Mouse (Mus musculus): ENCODE data around the gene St8sia1. TPM values are rescaled to one million over a fixed set of nuclear protein-coding genes. Genes with fewer than 3 reads are reported as not detected.
A peak's percentile ranks its signal among the peaks of the same experiment; 100 is the strongest.

St8sia1 gene
- total RNA-seq, 1 experiment from 2014 or later: 1.9 TPM

DNA sequence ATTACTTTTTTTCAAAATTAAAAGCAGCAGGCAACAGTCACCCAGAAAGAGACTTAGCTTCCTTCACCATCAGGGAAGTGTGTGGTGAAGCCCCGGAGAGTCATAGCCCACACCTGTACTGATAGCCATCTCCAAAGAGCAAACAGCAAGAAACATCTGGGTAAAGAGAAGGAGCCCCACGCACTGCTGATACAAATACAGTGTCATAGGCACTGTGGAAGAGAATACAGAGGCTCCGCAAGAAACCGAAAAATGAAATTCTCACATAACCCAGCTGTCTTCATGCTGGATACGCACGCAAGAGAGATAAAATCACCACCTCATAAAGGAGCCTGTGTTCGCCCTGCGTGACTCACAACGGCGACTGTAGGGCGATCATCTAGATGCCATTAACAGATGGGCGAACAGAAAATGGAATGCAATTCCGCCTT is 46.8 kb downstream of the St8sia1 start:
- ATAC-seq (ENCODE audit: extremely low read depth, insufficient number of reproducible peaks, low FRiP score, poor library complexity, severe bottlenecking): 0 out of 2 replicates have a peak, but pooled peaks have one; percentile 20

DNA sequence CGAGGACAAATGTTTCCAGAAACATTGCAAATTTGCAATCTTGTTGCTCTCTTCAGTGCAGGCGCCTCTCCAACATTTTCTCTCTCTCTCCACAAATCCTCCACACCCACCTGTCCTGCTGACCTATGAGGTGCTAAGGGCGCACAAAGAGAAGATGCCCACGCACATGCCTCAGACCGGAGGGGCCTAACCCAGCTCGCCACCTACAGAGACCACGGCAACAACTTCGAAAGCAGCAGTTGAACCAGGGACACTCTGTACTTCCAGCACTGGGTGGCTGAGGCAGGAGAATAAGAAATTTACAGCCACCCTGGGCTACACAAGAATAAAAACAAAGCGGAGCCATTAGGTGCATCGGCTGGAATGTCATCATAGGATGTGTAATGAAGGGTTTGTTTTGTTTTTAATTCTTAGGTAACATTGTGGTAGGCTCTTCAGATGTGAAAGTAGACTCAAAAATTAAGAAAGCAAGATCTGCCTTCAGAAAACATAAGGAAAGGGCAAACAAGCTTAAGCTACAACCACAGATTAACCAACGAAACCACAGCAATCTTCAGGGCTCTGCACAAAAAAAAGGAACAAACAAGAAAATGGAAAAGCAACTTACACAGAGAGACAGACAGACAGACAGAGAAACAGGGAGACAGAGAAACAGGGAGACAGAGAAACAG is 47.8 kb downstream of the St8sia1 start:
- no peak for ATAC-seq (ENCODE audit: extremely low read depth, insufficient number of reproducible peaks, low FRiP score, poor library complexity, severe bottlenecking)

DNA sequence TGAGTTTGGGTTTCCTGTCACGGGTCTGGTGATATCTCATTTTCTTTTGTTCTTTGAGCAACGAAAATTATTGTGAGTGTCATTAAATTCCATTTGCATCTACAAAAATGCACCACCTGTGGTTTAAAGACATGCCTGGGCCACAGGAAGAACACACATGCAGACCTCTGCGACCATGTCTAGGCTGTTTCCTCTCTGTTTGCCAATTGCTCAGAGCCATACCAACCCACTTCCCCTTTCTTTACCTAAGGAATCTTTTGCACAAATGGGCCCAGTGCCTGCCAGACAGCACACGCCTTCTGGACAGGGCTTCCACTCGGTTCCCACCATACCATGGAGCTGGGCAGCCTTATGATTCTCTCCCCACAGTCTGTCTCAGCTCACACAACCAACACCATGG is 48.8 kb downstream of the St8sia1 start:
- ATAC-seq (ENCODE audit: extremely low read depth, insufficient number of reproducible peaks, low FRiP score, poor library complexity, severe bottlenecking): peak; percentile 37; the same call in 1 of the 2 replicates

DNA sequence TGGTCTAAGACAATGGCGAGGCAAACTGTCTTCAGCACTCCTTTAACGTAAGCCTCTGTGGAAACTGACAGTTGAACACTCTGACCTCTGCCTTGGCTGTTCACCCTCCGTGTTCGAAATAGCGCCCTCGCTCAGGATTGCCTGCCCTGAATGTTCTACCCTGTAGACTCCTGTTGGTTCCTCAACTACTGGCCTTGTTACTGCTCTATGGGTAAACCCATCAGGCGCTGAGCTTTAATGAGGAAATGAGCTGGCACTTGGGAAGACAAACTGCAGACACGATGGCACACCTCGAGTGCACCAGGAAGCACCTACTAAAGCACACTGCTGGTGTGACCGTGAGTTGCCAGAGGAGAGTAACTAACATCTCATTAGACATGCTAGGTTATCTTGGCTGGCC is 49.6 kb downstream of the St8sia1 start:
- no peak for ATAC-seq (ENCODE audit: extremely low read depth, insufficient number of reproducible peaks, low FRiP score, poor library complexity, severe bottlenecking)

DNA sequence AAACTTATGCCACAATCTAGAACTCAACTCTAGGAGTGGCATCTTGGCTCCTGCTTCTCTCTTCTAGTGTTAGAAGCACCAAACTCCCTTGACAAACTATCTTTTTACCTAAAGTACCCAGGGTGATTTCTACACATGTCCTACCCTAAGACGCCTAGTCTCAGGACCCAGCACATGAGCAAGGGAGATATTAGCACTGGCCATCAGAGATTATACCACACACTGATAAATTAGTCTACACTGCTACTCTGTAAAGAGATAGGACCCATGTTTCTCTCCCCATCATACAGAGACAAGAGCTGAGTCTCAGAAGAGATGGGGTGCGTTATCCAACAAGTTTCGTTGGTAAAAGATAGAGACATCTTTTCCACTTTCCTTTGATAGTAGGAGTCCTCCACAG is 53.0 kb downstream of the St8sia1 start:
- ATAC-seq (ENCODE audit: extremely low read depth, insufficient number of reproducible peaks, low FRiP score, poor library complexity, severe bottlenecking): no peak

DNA sequence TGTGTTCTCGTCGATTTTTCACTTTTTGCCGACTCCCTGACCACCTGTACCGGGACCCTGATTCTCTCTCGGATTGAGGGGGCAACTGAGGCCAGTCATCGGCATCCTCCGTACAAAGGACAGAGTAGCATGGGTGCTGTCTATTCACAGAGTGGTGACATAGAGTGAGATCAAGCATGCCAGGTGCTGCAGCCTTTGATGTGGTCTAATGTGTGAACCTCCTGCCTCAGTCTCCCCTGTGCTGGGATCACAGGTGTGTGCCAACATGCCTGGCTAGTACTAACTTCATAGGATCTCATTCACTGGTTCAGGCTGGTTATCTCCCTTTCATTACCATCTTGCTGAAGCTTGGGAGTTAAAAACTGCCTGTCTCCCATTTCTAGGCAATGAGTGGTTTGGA is 53.5 kb downstream of the St8sia1 start:
- no peak for ATAC-seq (ENCODE audit: extremely low read depth, insufficient number of reproducible peaks, low FRiP score, poor library complexity, severe bottlenecking)

DNA sequence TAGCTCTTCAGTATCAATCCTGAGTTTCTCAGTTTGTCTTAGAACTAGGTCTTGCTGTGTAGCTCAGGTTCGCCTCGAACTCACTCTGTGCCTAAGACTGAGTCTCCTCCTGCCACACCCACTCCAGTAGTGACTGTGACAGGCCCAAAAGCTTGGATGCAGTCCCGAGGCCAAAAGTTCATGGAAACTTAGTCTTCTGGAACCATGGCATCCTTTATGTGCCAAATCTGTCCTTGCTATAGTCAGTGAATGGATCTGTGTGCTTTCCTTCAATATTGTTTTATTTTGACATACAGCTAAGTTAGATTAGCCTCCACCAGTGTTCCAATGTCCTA is 54.5 kb downstream of the St8sia1 start:
- ATAC-seq (ENCODE audit: extremely low read depth, insufficient number of reproducible peaks, low FRiP score, poor library complexity, severe bottlenecking): no peak

DNA sequence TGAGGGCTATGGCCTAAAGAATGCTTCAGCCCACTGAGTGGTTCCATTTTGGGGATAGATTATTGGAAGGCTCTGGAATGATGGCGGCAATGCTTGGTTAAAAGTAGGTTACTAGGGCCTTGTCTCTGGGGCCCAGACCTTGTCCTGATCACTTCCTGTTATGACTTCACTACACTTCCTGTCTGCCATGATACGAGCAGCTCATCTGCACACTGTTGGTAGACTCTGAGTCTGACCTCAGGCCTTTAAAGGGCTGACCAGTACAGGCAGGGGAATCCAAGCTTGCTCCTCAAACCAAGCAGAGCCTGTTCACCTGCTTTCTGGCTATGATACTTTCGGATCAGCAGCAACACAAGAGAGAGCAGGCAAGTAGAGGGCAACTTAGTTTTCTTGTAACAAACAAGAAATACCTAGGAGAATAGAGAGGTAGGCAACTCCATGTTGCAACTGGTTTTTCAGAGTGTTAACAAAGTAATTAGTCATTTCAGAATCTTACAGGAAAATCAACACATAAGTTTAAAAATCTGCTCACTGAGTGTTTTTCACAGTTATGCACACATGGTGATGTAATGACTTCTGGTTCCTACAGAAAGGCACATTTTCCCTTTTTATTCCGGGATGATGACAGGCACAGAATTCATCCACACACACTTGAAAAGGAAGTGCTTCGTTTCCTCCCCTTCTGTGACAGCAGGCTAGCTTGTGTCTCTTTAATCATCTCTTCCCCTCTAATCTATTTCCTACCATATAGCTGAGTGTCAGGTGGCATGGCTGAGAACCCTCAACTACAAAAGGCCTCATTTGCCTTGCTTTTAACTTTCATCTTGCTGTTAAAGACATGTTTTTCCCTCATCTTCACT is 55.1 kb downstream of the St8sia1 start:
- ATAC-seq (ENCODE audit: extremely low read depth, insufficient number of reproducible peaks, low FRiP score, poor library complexity, severe bottlenecking): 0 out of 2 replicates have a peak, but pooled peaks have one; percentile 33

DNA sequence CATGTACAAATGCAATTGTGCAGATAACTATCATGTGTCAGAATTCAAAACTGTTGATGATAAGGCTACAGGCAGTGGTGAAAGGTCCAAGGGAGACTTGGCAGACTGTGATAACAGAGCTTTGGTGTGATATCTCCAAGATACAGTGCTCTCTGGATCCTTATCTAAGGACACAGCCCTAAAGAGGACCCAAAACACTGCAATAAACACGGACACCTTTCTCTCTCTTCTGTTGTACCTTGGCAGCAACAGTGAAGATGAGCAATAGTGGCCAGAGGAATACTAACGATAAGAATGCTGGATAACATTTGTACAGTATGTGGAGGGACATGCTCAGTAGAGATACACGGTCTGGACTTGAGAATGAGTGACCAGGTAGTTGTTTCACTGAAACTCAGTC is 55.8 kb downstream of the St8sia1 start:
- ATAC-seq (ENCODE audit: extremely low read depth, insufficient number of reproducible peaks, low FRiP score, poor library complexity, severe bottlenecking): no peak

DNA sequence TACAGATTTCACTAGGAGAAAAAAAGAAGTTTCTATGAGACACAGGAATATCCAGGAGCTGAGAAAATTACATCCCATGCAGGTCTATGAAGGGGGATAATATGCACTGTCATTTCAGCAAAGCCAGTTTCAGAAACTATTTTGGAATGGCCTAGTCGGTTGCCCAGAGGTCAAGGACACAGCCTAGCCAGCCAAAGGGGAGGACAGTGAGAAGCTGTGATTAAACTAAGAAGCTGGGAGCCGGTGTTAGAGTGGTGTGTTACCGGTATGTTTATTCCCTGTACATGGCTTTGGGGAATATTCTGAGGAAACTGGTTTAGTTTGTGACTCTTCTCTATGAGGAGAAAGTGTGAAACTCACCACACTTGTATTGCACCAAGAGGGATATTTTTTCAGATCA is 68.9 kb downstream of the St8sia1 start:
- no peak for ATAC-seq (ENCODE audit: extremely low read depth, insufficient number of reproducible peaks, low FRiP score, poor library complexity, severe bottlenecking)

DNA sequence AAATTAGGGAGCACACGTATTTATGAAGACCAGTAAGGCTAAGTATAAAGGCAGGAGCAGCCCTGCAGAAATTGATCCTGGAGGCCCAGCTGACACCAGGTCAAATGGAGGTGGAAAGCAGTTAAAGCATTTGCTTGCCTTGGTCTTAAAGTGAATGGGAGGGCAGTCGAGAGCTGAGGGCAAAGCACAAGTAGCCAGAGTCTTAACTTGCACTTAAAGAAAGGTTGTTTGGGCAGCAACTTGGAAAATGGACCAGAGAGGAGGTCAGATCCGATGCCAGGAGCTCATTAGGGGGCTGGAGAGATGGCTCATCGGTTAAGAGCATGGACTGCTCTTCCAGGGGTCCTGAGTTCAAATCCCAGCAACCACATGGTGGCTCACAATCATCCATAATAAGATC is 70.5 kb downstream of the St8sia1 start:
- no peak for ATAC-seq (ENCODE audit: extremely low read depth, insufficient number of reproducible peaks, low FRiP score, poor library complexity, severe bottlenecking)

DNA sequence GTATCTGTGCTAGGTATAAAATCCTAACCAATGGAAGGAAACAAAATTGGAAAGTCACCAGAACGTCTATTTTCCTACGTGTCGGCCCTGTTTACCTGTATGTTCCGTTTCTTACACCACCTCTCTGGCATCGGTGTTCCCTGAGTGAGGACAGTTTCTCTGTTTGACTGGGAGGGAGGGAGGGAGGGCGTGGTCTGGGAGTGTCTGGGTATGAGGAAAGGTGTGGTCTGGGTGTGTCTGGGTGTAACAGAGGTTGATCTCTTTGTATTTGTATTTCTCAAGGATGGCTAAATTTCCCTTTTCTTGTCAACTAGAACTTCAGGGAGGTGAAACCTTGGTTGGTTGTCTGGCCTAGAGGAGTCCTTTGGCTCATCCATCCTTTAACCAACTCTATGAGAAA is 73.9 kb downstream of the St8sia1 start:
- no peak for ATAC-seq (ENCODE audit: extremely low read depth, insufficient number of reproducible peaks, low FRiP score, poor library complexity, severe bottlenecking)

DNA sequence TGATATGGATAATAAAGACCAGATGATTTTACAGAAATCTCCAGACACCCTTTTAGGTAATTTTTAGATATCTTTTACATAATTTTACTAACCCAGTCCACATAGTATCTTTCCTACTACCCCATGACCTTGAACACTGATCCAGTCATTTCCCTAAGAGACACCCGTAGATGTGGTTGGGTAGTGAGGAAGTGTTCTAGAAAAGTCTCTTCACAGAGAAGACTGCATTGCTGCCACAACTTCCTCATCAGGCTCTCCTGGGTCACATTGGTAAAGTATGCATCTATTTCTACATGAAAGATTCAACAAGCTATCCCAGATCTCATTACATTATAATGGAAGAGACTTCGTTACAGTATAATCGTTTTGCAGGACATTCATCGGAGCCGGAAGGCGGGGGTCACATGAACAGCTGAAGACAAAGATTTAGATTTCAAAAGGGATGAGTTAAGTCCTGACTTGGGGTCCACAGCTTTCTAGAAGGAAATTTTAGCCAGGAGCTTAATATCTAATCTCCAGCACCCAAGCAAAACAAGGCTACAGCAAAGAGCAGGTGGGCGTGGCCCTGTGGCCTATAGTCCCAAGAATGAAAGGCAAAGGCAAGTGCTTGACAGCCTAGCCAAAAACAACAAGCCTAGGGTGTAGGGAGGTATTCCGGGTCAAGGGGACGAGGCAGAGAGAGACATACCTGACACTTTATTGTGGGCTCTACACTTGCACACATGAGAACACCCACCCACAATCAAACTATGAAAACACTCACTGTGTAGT is 75.1 kb downstream of the St8sia1 start:
- ATAC-seq (ENCODE audit: extremely low read depth, insufficient number of reproducible peaks, low FRiP score, poor library complexity, severe bottlenecking): no peak

DNA sequence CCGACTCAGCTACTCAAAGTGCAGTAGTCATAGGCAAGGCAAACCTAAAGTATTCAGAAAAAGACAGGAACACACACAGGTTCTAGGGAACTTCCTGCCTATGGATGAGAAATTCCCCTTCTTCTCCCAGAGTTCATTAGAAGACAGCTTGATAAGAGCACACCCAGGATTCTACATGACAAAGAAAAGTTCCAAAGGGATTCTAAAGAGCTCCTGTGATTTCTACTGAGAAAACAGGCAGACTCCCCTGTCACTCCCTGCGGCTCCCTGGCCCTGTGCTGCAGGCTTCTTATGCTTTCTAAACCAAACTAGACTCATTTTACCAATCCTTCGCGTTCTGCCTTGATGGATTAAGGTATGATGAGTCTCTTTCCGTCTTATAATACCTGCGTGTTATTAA is 75.9 kb downstream of the St8sia1 start:
- no peak for ATAC-seq (ENCODE audit: extremely low read depth, insufficient number of reproducible peaks, low FRiP score, poor library complexity, severe bottlenecking)

DNA sequence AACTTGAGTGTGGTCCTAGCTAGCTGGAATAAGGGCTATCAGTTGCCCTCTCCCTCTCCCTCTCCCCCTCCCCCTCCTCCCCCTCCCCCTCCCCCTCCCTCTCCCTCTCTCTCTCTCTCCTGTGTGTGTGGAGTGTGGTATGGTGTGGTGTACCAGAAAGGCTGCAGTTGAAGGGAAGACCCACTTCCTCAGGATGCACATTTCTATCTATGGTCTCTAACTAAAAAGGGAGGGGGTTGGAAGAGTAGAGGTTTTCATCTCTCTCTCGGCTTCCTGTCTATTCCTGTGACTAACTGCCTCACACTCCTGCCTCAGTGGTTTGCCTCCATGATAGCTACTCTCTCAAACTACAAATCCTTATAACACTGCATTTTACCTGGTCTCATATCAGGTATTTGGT is 76.9 kb downstream of the St8sia1 start:
- no peak for ATAC-seq (ENCODE audit: extremely low read depth, insufficient number of reproducible peaks, low FRiP score, poor library complexity, severe bottlenecking)

DNA sequence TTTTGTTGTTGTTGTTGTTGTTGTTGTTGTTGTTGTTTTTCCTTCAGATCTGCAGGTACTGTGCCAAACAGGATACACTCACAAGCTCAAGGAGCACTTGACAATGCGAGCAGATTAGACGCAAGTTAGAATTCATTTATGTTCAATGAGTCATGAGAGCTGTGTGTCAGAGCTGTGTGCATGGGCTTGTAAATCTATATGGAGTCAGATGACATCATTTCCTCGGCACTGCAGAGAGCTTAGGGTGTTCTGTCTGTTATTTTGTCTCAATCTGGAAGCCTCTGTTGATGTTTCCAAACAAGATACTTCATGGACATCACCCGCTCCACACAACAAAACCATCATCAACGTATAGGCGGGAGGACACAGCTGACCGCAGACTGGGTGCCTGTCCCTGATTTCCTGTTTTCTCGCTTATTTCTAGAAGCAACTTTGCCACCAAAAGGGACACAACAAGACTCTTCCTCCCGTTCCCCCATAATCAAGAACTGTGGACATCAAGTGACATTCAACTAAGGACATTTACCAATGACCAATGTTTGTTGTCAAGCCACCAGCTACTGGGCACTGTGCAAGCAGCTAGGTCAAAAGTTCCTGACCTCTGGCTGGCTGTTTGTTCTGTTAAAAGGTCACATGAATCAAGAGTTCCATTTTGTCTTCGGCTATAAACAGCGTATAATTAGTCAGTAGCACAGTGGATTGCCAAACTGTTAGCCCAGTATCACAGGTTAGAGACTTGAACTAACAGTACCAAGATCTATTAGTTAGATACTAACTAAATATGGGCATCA is 78.7 kb downstream of the St8sia1 start:
- ATAC-seq (ENCODE audit: extremely low read depth, insufficient number of reproducible peaks, low FRiP score, poor library complexity, severe bottlenecking): no peak

DNA sequence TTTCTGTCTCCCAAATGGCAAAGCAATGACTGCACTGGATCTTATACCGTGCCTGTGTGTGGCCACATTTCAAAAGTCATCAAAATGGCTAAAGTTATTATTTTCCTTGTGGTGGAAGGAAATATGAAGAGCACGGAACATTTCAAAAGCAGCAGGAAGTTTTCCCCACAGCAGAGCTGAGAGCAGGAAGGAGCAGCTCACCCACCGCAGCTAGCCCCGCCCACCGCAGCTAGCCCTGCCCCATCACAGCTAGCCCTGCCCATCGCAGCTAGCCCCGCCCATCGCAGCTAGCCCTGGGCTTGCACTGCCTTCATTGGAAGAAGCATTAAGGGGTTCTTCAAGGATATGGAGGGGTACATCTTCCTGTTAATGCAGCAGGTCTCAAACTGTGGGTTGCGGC is 80.1 kb downstream of the St8sia1 start:
- ATAC-seq (ENCODE audit: extremely low read depth, insufficient number of reproducible peaks, low FRiP score, poor library complexity, severe bottlenecking): no peak

DNA sequence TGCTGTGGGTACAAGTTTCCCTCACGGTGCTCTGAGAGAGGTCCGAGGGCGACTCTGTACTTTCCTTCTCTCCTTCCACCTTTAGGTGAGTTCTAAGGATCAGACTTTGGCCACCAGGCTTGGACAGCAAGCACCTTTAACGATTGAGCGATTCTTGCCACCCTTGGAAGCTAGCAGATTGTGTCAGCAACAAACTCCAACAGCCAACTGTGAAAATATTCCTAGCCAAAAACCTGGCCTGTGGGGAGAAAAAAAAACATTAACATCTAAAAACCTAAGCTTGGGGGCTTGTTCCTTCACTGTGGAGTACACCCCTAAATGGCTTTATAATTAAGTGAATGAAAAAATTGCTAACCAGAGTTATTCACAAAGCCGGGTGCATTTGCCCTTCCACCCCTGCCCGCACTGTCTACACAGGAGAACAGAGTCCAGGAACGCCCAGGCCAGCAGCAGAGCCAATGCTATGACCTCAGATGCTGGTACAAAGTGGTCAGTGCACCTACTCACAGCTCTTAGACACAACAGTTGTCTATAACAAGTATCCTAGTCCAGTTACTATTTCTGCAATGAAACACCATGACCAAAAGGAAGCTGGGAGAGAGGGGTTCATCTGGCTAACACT is 83.3 kb downstream of the St8sia1 start:
- ATAC-seq (ENCODE audit: extremely low read depth, insufficient number of reproducible peaks, low FRiP score, poor library complexity, severe bottlenecking): no peak

Data from neutrophil, adult 5-6 weeks (primary cell).